Mouse (Mus musculus): Measurements from ENCODE around the gene Tat.
"Not testable (repeated sequence)": the region's sequence is repeated elsewhere in the genome, so short reads cannot be mapped to it uniquely, and the experiment has no call there.

The Tat gene

GRCm38 (mm10) chr8:109982386-109983105 is 7.7 kb upstream of the Tat start:
- no peak for DNase-seq (ENCODE audit: low spot score in 2 of 2)

- DNase-seq (ENCODE audit: low spot score in 2 of 2), result peak in 1 of 2 experiments; percentile 16
Observed at GRCm38 (mm10) chr8:109983944-109984343, 6.3 kb upstream of the Tat start.

GRCm38 (mm10) chr8:109986384-109986783 is 3.9 kb upstream of the Tat start:
- DNase-seq (ENCODE audit: low spot score in 2 of 2), result no peak

GRCm38 (mm10) chr8:109987776-109988175 is 2.5 kb upstream of the Tat start:
- DNase-seq (ENCODE audit: low spot score in 2 of 2), result no peak

- no peak for DNase-seq (ENCODE audit: low spot score in 2 of 2)
Observed at GRCm38 (mm10) chr8:109989151-109989550, 1.1 kb upstream of the Tat start.

GRCm38 (mm10) chr8:109992166-109992565 is 1.9 kb downstream of the Tat start:
- no peak for DNase-seq (ENCODE audit: low spot score in 2 of 2)

- no peak for DNase-seq (ENCODE audit: low spot score in 2 of 2)
Observed at GRCm38 (mm10) chr8:109992951-109993350, 2.7 kb downstream of the Tat start.

- no peak for DNase-seq (ENCODE audit: low spot score in 2 of 2)
Observed at GRCm38 (mm10) chr8:109997381-109997780, 7.1 kb downstream of the Tat start.

- no peak for DNase-seq (ENCODE audit: low spot score in 2 of 2)
Observed at GRCm38 (mm10) chr8:109998066-109998465, 7.8 kb downstream of the Tat start.

GRCm38 (mm10) chr8:109999974-110000373 is 9.7 kb downstream of the Tat start:
- DNase-seq (ENCODE audit: low spot score in 2 of 2), result no peak

GRCm38 (mm10) chr8:110002953-110003352 is 12.7 kb downstream of the Tat start:
- no peak for DNase-seq (ENCODE audit: low spot score in 2 of 2)

- no peak for DNase-seq (ENCODE audit: low spot score in 2 of 2)
Observed at GRCm38 (mm10) chr8:110004300-110004699, 14.1 kb downstream of the Tat start.

- peak in 1 of 2 experiments; percentile 7 for DNase-seq (ENCODE audit: low spot score in 2 of 2)
Observed at GRCm38 (mm10) chr8:110006312-110007023, 16.2 kb downstream of the Tat start.

GRCm38 (mm10) chr8:110008228-110008994 is 18.2 kb downstream of the Tat start:
- DNase-seq (ENCODE audit: low spot score in 2 of 2), result no peak

- no peak for DNase-seq (ENCODE audit: low spot score in 2 of 2)
Observed at GRCm38 (mm10) chr8:110008995-110009446, 18.8 kb downstream of the Tat start.

GRCm38 (mm10) chr8:110010868-110011267 is 20.6 kb downstream of the Tat start:
- no peak for DNase-seq (ENCODE audit: low spot score in 2 of 2)

- no peak for DNase-seq (ENCODE audit: low spot score in 2 of 2)
Observed at GRCm38 (mm10) chr8:110022081-110022480, 31.8 kb downstream of the Tat start.

- DNase-seq (ENCODE audit: low spot score in 2 of 2), result no peak
Observed at GRCm38 (mm10) chr8:110022768-110023344, 32.6 kb downstream of the Tat start.

GRCm38 (mm10) chr8:110033771-110034170 is 43.5 kb downstream of the Tat start:
- DNase-seq (ENCODE audit: low spot score in 2 of 2), result not testable (repeated sequence)

- no peak for DNase-seq (ENCODE audit: low spot score in 2 of 2)
Observed at GRCm38 (mm10) chr8:110034331-110034730, 44.1 kb downstream of the Tat start.

- no peak for DNase-seq (ENCODE audit: low spot score in 2 of 2)
Observed at GRCm38 (mm10) chr8:110036156-110036555, 45.9 kb downstream of the Tat start.

- no peak for DNase-seq (ENCODE audit: low spot score in 2 of 2)
Observed at GRCm38 (mm10) chr8:110039216-110039615, 49.0 kb downstream of the Tat start.
